ENCODE assay signal across 20 mouse cellular contexts in genomic region chr2:8452566-8453243, GRCm38 (mm10).
A peak's percentile ranks its signal among the peaks of the same experiment; 100 is the strongest.
DNase-seq lines count a peak whose midpoint lies in the region; ATAC-seq and TF ChIP-seq lines count a peak whose summit lies in the region.
"Had no signal": no experiment of that assay in that cellular context is flagged by ENCODE, and none has a peak within 500 bp of the region (broad histone marks: within the 10 kb centered on the region; RNA-seq: fewer than 3 reads in every experiment).

No protein-coding gene starts in this region.

- ATAC-seq in forebrain, embryonic 14.5 days = peak; percentile 76
- peak; percentile 92 for ATAC-seq in forebrain, postnatal 0 days
- ATAC-seq: inflammation-experienced regulatory T-cells, adult 6 months; liver, postnatal 0 days had no signal

- TF ChIP-seq CTCF in layer of hippocampus, adult 2 months (conservative IDR thresholded peaks at IDR 0.05) = no peak
- TF ChIP-seq CTCF in forebrain, postnatal 0 days (IDR thresholded peaks at IDR 0.05; ENCODE audit: low read depth) = no peak

- WGBS in forebrain, embryonic 14.5 days = 21% methylated on average over 3 of the region's 3 CpGs
- 76% methylated on average over 3 of the region's 3 CpGs for WGBS in forebrain, embryonic 10.5 days
- WGBS in forebrain, postnatal 0 days = 7% methylated on average over 3 of the region's 3 CpGs

- H3K9me3 ChIP-seq in forebrain, embryonic 14.5 days (replicated peaks; ENCODE audit: control insufficient read depth, low read length) = no peaks in the 10 kb centered on the region
- H3K9me3 ChIP-seq in forebrain, embryonic 10.5 days = no peaks in the 10 kb centered on the region
- no peaks in the 10 kb centered on the region for H3K9me3 ChIP-seq in forebrain, postnatal 0 days (ENCODE audit: low read length)
- H3K9me3 ChIP-seq: heart, embryonic 10.5 days; limb, embryonic 15.5 days had no signal

- no peaks in the 10 kb centered on the region for H3K4me1 ChIP-seq in forebrain, embryonic 14.5 days (ENCODE audit: control insufficient read depth, insufficient read depth, low read length)
- no peaks in the 10 kb centered on the region for H3K4me1 ChIP-seq in forebrain, embryonic 10.5 days
- peaks cover 6% of the 10 kb centered on the region; the same call in 1 of the 2 replicates for H3K4me1 ChIP-seq in forebrain, postnatal 0 days (ENCODE audit: insufficient read depth)
- H3K4me1 ChIP-seq: heart, embryonic 10.5 days; limb, embryonic 15.5 days had no signal

- H3K4me3 ChIP-seq in forebrain, embryonic 14.5 days (ENCODE audit: low read depth, low read length) = no peak overlapping the region
- H3K4me3 ChIP-seq in forebrain, embryonic 10.5 days = no peak overlapping the region
- no peak overlapping the region for H3K4me3 ChIP-seq in layer of hippocampus, adult 2 months
- no peak overlapping the region for H3K4me3 ChIP-seq in forebrain, postnatal 0 days (ENCODE audit: low read depth, low read length)
- H3K4me3 ChIP-seq: heart, embryonic 10.5 days; limb, embryonic 15.5 days had no signal

- no peaks in the 10 kb centered on the region for H3K36me3 ChIP-seq in forebrain, embryonic 14.5 days (ENCODE audit: control insufficient read depth, insufficient read depth, low read length)
- H3K36me3 ChIP-seq in forebrain, embryonic 10.5 days (replicated peaks) = no peaks in the 10 kb centered on the region
- no peaks in the 10 kb centered on the region for H3K36me3 ChIP-seq in forebrain, postnatal 0 days (ENCODE audit: insufficient read depth)
- H3K36me3 ChIP-seq: heart, embryonic 10.5 days; limb, embryonic 15.5 days had no signal

- H3K27me3 ChIP-seq in forebrain, embryonic 14.5 days (replicated peaks; ENCODE audit: control insufficient read depth, insufficient read depth, low read length) = no peaks in the 10 kb centered on the region
- no peaks in the 10 kb centered on the region for H3K27me3 ChIP-seq in forebrain, embryonic 10.5 days (ENCODE audit: poor library complexity, severe bottlenecking)
- no peaks in the 10 kb centered on the region for H3K27me3 ChIP-seq in forebrain, postnatal 0 days (ENCODE audit: insufficient read depth, low read length)
- H3K27me3 ChIP-seq: limb, embryonic 15.5 days had no signal

- no peak overlapping the region for H3K4me2 ChIP-seq in forebrain, embryonic 14.5 days (ENCODE audit: low read length)
- H3K4me2 ChIP-seq in forebrain, postnatal 0 days (ENCODE audit: low read depth) = peak overlapping the region; percentile 6; the same call in 1 of the 2 replicates
- H3K4me2 ChIP-seq: limb, embryonic 15.5 days had no signal

- DNase-seq in forebrain, embryonic 14.5 days (ENCODE audit: low spot score) = peak; percentile 83
- no peak for DNase-seq in forebrain, embryonic 10.5 days (ENCODE audit: extremely low spot score, low spot score)
- peak; percentile 13 to 54 for DNase-seq in layer of hippocampus, adult 2 months (ENCODE audit: low spot score in 2 of 2)
- DNase-seq in layer of hippocampus, postnatal 10 days (ENCODE audit: low spot score in 2 of 2) = no peak
- peak; percentile 66 for DNase-seq in brain, adult 2 months (ENCODE audit: low read depth, low spot score)
- DNase-seq in forebrain, postnatal 0 days = peak; percentile 85
- DNase-seq in cerebellum, adult 9-10 months = no peak
- no peak for DNase-seq in urinary bladder, postnatal 4 days (ENCODE audit: low spot score in 2 of 2)
- DNase-seq: adrenal gland, adult 8-10 months; cerebellum, adult 18-20 months; gastrocnemius, postnatal 14 days; heart, postnatal 10 days; kidney, adult 9 months; kidney, postnatal 36 days; liver, postnatal 0 days; lung, postnatal 36 days; thymus, adult 18-20 months had no signal

- H3K9ac ChIP-seq in forebrain, embryonic 14.5 days (ENCODE audit: low read length) = no peak overlapping the region
- H3K9ac ChIP-seq in forebrain, postnatal 0 days = no peak overlapping the region
- H3K9ac ChIP-seq: limb, embryonic 15.5 days; liver, postnatal 0 days had no signal

- no peak overlapping the region for H3K27ac ChIP-seq in forebrain, embryonic 14.5 days (ENCODE audit: low read depth, low read length)
- H3K27ac ChIP-seq in forebrain, embryonic 10.5 days = no peak overlapping the region
- peak overlapping the region; percentile 28; the same call in 1 of the 2 replicates for H3K27ac ChIP-seq in layer of hippocampus, adult 2 months
- peak overlapping the region; percentile 60 for H3K27ac ChIP-seq in forebrain, postnatal 0 days (ENCODE audit: low read depth, low read length)
- H3K27ac ChIP-seq: heart, embryonic 10.5 days; limb, embryonic 15.5 days had no signal

Comparison
In these comparisons a context has a peak if more than half of its experiments do, and no peak if none do; other contexts are left out.
1. DNase-seq: peak in forebrain, embryonic 14.5 days (single experiment), layer of hippocampus, adult 2 months (2 of 2), brain, adult 2 months (single experiment) and forebrain, postnatal 0 days (single experiment); none in forebrain, embryonic 10.5 days (single experiment), layer of hippocampus, postnatal 10 days (0 of 2), cerebellum, adult 9-10 months (single experiment) and urinary bladder, postnatal 4 days (0 of 2).
2. H3K27ac ChIP-seq: peak in layer of hippocampus, adult 2 months (single experiment) and forebrain, postnatal 0 days (single experiment); none in forebrain, embryonic 14.5 days (single experiment) and forebrain, embryonic 10.5 days (single experiment).